Mouse (Mus musculus) hindbrain, postnatal 0 days (tissue): Measurements from ENCODE around the gene Acsl3. TPM values are rescaled to one million over a fixed set of nuclear protein-coding genes. Genes with fewer than 3 reads are reported as not detected.

Experiments
- ATAC-seq: fragments of 200-750 bp; cut with Nextera tagmentation; 2 replicates; pipeline ENCODE4 v1.8.0; 2017; ENCODE audit warnings: mild to moderate bottlenecking, moderate TSS enrichment, moderate library complexity
- DNase-seq: peaks from one replicate; pipeline ENCODE4 v3.0.0-alpha.2; 2015; ENCODE audit warnings: low spot score
- H3K27ac ChIP-seq: fragments of 300-500 bp; sonication (generic); 2 replicates; pipeline ENCODE4 v1.5.1; 2014; ENCODE audit warnings: mild to moderate bottlenecking
- H3K27me3 ChIP-seq: fragments of 300-500 bp; sonication (generic); 2 replicates; pipeline ENCODE4 v1.6.1; 2014; ENCODE audit warnings: low read length, mixed read lengths; ENCODE audit not compliant: insufficient read depth
- H3K36me3 ChIP-seq: fragments of 300-500 bp; sonication (generic); 2 replicates; pipeline ENCODE4 v1.6.1; 2014; ENCODE audit warnings: low read length, mixed read lengths; ENCODE audit not compliant: insufficient read depth
- H3K4me1 ChIP-seq: fragments of 300-500 bp; sonication (generic); 2 replicates; pipeline ENCODE4 v1.6.1; 2014; ENCODE audit warnings: antibody characterized with exemption, low read length, mixed read lengths; ENCODE audit not compliant: insufficient read depth
- H3K4me2 ChIP-seq: fragments of 300-500 bp; sonication (generic); 2 replicates; pipeline ENCODE4 v1.6.1; 2014; ENCODE audit warnings: low read depth, mild to moderate bottlenecking, low read length, moderate library complexity, mixed read lengths
- H3K4me3 ChIP-seq: fragments of 300-500 bp; sonication (generic); 2 replicates; pipeline ENCODE4 v1.5.1; 2014; ENCODE audit warnings: low read length
- H3K9ac ChIP-seq: fragments of 300-500 bp; sonication (generic); replicated peaks from 2 replicates; pipeline ENCODE4 v1.6.1; 2014; ENCODE audit warnings: mild to moderate bottlenecking, low read length, moderate library complexity, mixed read lengths
- H3K9me3 ChIP-seq: fragments of 300-500 bp; sonication (generic); 2 replicates; pipeline ENCODE4 v1.6.1; 2016; ENCODE audit warnings: low read length, mixed read lengths
- CTCF ChIP-seq: IDR thresholded peaks from 2 replicates; pipeline ENCODE4 v1.5.1; 2016; ENCODE audit warnings: antibody characterized with exemption, control low read depth, low read depth
- WGBS: fragments of 180-500 bp; shearing (Covaris S2); extraction: QIAGEN DNeasy Blood & Tissue Kit; methylation state at CpG from one replicate; pipeline ENCODE4 v1.1.7; 2014; 5-methylcytosine and 5-hydroxymethylcytosine counted together
- polyA plus RNA-seq: library from polyadenylated mRNA; unstranded; fragments of >200 nt; fragmentation: Nextera tagmentation; extraction: Ambion mirVana; gene quantifications from 2 replicates; pipeline ENCODE4 v1.2.1, GENCODE M21; 2015
- total RNA-seq: library from RNA; depleted of rRNA; stranded (reverse); fragments of >200 nt; gene quantifications from 2 replicates; pipeline ENCODE4 v1.2.3, GENCODE M21; 2014

Gene Acsl3
- total and polyA plus RNA-seq, 2 experiments from 2014 or later = 79.2 to 86.3 TPM

DNA sequence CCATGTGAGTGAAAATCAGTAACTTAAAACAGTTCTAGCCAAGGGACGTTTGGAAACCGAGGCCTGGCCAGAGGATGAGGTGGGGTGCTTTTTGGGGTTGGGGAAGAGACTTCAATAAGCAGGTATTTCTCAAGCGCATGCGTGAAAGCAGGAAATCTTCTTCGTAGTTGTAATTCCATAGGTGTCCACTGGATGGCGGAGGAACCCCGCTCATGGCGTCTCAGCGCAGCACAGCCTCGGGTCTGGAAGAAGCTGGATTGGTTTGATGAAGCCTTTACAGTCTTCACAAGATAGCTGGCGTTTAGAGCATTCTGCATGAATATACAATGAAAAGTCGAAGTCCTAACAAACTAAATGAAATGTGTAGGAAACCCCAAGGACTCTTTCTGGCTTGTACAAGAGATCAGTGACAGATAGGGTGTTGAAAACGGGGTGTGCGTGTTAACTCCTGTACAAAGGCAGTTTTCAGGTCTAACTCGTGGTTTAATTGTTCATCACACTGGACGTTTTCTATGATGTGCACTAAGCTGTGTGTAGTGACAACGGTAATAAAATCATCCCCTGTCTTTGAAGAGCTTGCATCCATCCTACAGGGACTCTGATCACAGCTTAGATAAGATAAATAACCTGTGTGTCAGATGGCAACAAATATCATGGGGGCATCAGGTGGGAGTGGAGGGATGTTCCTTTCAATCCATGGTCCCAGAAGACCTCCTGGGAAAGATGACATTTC is 67.0 kb downstream of the Acsl3 start:
- Histone ChIP-seq H3K9ac (no peak overlapping the region), H3K4me2 (no peak overlapping the region)

GRCm38 (mm10) chr1:78725191-78725490 is 67.5 kb downstream of the Acsl3 start:
- no peak for DNase-seq
- no peak for TF ChIP-seq CTCF
- no peak overlapping the region for H3K4me2 ChIP-seq
- no peaks in the 10 kb centered on the region for H3K27me3 ChIP-seq
- H3K9me3 ChIP-seq = no peaks in the 10 kb centered on the region
- no peaks in the 10 kb centered on the region for H3K36me3 ChIP-seq
- ATAC-seq = no peak
- 46% methylated on average over 3 of the region's 3 CpGs for WGBS
- no peak overlapping the region for H3K4me3 ChIP-seq
- no peak overlapping the region for H3K9ac ChIP-seq
- H3K4me1 ChIP-seq = no peaks in the 10 kb centered on the region
- H3K27ac ChIP-seq = no peak overlapping the region

More for the DNA sequence above, 67.0 kb downstream of the Acsl3 start:
- Histone ChIP-seq H3K4me3 (no peak overlapping the region), H3K4me1 (no peaks in the 10 kb centered on the region), H3K9me3 (no peaks in the 10 kb centered on the region), H3K36me3 (no peaks in the 10 kb centered on the region), H3K27ac (no peak overlapping the region), H3K27me3 (no peaks in the 10 kb centered on the region)
- ATAC-seq (peak; percentile 81), DNase-seq (peak; percentile 92)
- 11% methylated on average over 17 of the region's 17 CpGs for WGBS
- peak; percentile 96 for TF ChIP-seq CTCF

DNA sequence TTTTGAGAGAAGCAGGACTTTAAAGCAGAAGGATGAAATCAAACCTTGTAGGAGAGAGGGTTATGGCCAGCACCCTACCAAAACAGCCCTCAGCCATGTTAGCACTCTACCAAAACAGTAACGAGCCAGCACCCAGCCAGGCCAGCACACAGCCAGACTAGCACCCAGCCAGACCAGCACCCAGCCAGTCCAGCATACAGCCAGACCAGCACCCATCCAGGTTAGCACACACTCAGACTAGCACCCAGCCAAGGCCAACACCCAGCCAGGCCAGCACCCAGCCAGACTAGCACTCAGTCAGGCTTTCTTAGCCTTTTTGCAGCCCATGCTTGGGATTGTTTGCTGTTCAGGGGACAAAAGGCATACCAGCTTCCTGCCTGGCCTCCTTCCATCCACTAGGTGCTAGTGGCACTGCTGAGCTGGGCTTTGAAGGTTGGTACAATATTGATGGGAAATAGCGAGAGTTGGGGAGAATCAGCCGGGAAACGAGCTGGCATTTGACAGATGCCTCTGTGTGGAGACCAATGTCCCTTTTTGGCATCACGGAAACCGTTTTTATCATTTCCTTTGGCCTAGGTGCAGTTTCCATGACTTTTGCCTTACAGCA is 68.1 kb downstream of the Acsl3 start:
- Histone ChIP-seq H3K9me3 (no peaks in the 10 kb centered on the region), H3K36me3 (no peaks in the 10 kb centered on the region), H3K27ac (no peak overlapping the region), H3K4me2 (no peak overlapping the region), H3K9ac (no peak overlapping the region), H3K4me1 (no peaks in the 10 kb centered on the region), H3K27me3 (no peaks in the 10 kb centered on the region), H3K4me3 (no peak overlapping the region)
- ATAC-seq (peak; percentile 69), DNase-seq (peak; percentile 78)
- WGBS = 30% methylated on average over 6 of the region's 6 CpGs
- peak; percentile 84 for TF ChIP-seq CTCF

DNA sequence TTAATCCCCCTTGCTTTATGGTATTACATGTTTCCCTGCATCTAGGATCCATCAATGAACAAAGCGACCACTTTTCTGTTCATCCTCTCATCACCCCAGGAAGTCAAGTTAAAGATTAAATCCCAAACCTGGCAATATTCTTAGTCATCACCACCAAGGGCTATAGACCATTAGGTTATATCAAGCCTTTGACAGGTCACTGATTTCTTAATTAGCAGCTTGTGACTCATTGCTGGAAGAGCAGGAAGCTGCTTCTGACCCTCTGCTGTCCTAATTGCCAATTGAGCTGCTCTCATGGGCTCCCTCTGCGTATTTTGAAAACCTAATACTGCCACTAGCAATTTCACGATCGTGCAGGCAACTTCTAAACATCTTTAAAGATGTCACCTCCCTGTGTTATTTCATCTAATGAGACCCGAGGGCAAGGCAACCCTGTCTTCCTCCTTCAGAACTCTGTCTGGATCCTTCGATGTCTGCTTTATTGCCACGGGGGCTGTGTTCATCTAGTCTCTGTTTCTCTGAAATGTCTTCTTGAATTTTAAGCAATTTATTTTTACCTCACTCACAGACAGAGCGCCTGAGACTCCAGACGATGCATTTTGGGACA is 72.6 kb downstream of the Acsl3 start:
- H3K27me3 ChIP-seq = no peaks in the 10 kb centered on the region
- WGBS = 72% methylated on average over 9 of the region's 9 CpGs
- ATAC-seq = no peak
- DNase-seq = no peak
- no peak overlapping the region for H3K4me2 ChIP-seq
- no peak overlapping the region for H3K4me3 ChIP-seq
- TF ChIP-seq CTCF = no peak
- no peaks in the 10 kb centered on the region for H3K9me3 ChIP-seq
- H3K4me1 ChIP-seq = no peaks in the 10 kb centered on the region
- no peak overlapping the region for H3K9ac ChIP-seq
- no peak overlapping the region for H3K27ac ChIP-seq
- H3K36me3 ChIP-seq = no peaks in the 10 kb centered on the region

DNA sequence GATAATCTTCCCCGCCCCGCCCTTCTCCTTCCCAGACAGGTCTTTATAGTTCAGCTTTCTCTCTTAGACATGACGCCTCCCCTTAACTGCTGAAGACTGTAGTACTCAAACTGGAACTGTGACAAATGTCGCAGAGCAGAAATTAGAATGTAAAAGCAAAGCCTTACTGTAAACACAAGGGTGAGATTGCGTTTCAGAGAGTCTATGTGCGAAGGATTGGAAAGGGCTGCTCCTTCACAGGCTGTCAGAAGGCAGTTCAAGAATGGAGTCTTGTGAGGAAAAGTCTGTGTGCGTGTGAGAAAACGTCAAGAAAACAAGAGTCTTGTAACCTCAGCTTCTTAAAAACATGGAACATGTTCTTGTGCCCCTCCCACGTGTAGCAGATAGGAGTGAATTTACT is 74.7 kb downstream of the Acsl3 start:
- no peaks in the 10 kb centered on the region for H3K36me3 ChIP-seq
- H3K9me3 ChIP-seq = no peaks in the 10 kb centered on the region
- ATAC-seq (no peak), DNase-seq (no peak)
- no peak for TF ChIP-seq CTCF
- H3K4me3 ChIP-seq = no peak overlapping the region
- 89% methylated on average over 9 of the region's 9 CpGs for WGBS
- no peak overlapping the region for H3K9ac ChIP-seq
- no peaks in the 10 kb centered on the region for H3K27me3 ChIP-seq
- H3K4me1 ChIP-seq = no peaks in the 10 kb centered on the region
- H3K27ac ChIP-seq = no peak overlapping the region
- no peak overlapping the region for H3K4me2 ChIP-seq

GRCm38 (mm10) chr1:78734261-78735000 is 76.8 kb downstream of the Acsl3 start:
- ATAC-seq (no peak), DNase-seq (no peak)
- WGBS = 68% methylated on average over 17 of the region's 17 CpGs
- Histone ChIP-seq H3K4me2 (no peak overlapping the region), H3K27me3 (no peaks in the 10 kb centered on the region), H3K27ac (no peak overlapping the region), H3K9ac (no peak overlapping the region), H3K36me3 (no peaks in the 10 kb centered on the region), H3K4me1 (no peaks in the 10 kb centered on the region), H3K4me3 (no peak overlapping the region), H3K9me3 (no peaks in the 10 kb centered on the region)
- no peak for TF ChIP-seq CTCF
